Mouse (Mus musculus) natural killer cell, adult 2 months (primary cell): ENCODE measurements around the gene Vmn1r111.
"Not testable (repeated sequence)": the region's sequence is repeated elsewhere in the genome, so short reads cannot be mapped to it uniquely, and the experiment has no call there.

Experiments
- DNase-seq, 2 experiments: peaks; one replicate each; pipeline ENCODE4 v3.0.0; 2022; ENCODE audit warnings: low spot score in 2 of 2

The Vmn1r111 gene

DNA sequence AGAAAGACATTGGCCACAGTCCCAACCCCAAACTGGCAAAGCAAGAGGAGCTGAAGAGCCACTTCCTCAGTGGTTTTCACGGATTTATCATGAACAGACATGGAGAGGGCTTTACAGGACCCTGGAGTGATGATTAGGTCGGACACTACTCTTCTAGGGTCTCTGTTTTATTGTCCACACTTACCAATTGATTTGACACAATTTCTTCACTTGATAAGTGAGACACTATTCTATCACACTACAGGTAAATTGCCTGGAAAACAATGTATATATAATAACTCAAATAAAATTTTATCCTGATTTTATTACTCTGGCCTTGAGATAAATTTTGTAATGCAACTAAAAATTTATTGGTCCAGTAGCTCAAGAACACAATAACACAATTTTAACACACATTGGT is at the start of gene Vmn1r111:
Gene Vmn1r111 (minus strand): TSS at position 101 of the 400 bp plus-strand sequence.
- not testable (repeated sequence) for DNase-seq

GRCm38 (mm10) chr7:20730524-20730923 is 27.5 kb upstream of the Vmn1r111 start, which contains the start of gene Gm10668:
Gene Gm10668, minus strand, starts transcription at chr7:20730624.
- not testable (repeated sequence) for DNase-seq

GRCm38 (mm10) chr7:20668618-20669017 is 34.4 kb downstream of the Vmn1r111 start, which contains the start of gene Vmn1r107:
Gene Vmn1r107, plus strand, starts transcription at chr7:20668918.
- not testable (repeated sequence) for DNase-seq
